Mouse (Mus musculus): ENCODE measurements around the gene Spi1. TPM values are rescaled to one million over a fixed set of nuclear protein-coding genes. Genes with fewer than 3 reads are reported as not detected.

The Spi1 gene
- total RNA-seq, 2 experiments from 2014 or later, result 5.9 to 8.8 TPM

- no peak for ATAC-seq (replicated peaks; ENCODE audit: low FRiP score, low TSS enrichment, poor library complexity, severe bottlenecking)
These were observed 70.7 kb downstream of the Spi1 start for GRCm38 (mm10) chr2:91152885-91153377.

- ATAC-seq (replicated peaks; ENCODE audit: low FRiP score, low TSS enrichment, poor library complexity, severe bottlenecking), result no peak
These were observed 71.9 kb downstream of the Spi1 start for GRCm38 (mm10) chr2:91154091-91154490.

- no peak for ATAC-seq (replicated peaks; ENCODE audit: low FRiP score, low TSS enrichment, poor library complexity, severe bottlenecking)
These were observed 75.0 kb downstream of the Spi1 start for GRCm38 (mm10) chr2:91157002-91157752.

- ATAC-seq (replicated peaks; ENCODE audit: low FRiP score, low TSS enrichment, poor library complexity, severe bottlenecking), result no peak
These were observed 78.4 kb downstream of the Spi1 start for GRCm38 (mm10) chr2:91160591-91160990.

GRCm38 (mm10) chr2:91162952-91163351 lies 80.8 kb downstream of the Spi1 start:
- no peak for ATAC-seq (replicated peaks; ENCODE audit: low FRiP score, low TSS enrichment, poor library complexity, severe bottlenecking)

- ATAC-seq (replicated peaks; ENCODE audit: low FRiP score, low TSS enrichment, poor library complexity, severe bottlenecking), result no peak
These were observed 81.3 kb downstream of the Spi1 start for GRCm38 (mm10) chr2:91163532-91163931.

GRCm38 (mm10) chr2:91164991-91165390 lies 82.8 kb downstream of the Spi1 start:
- peak; percentile 93 for ATAC-seq (replicated peaks; ENCODE audit: low FRiP score, low TSS enrichment, poor library complexity, severe bottlenecking)

Other genes starting within 250 kb of the Spi1 start
- 145 and 167 TPM in 2 replicates for gene Mtch2, start 235.2 kb upstream of the Spi1 start, total RNA-seq (2014; fragmentation: Nextera tagmentation)
- 159 and 166 TPM in 2 replicates for gene Mtch2, start 235.2 kb upstream of the Spi1 start, total RNA-seq (2017)
- not detected in 2 replicates for gene C1qtnf4, start 196.5 kb upstream of the Spi1 start, total RNA-seq (2014; fragmentation: Nextera tagmentation)
- not detected in 2 replicates for gene C1qtnf4, start 196.5 kb upstream of the Spi1 start, total RNA-seq (2017)
- 14.3 and 18.7 TPM in 2 replicates for gene Kbtbd4, start 177.7 kb upstream of the Spi1 start, total RNA-seq (2014; fragmentation: Nextera tagmentation)
- 28.6 and 32.0 TPM in 2 replicates for gene Kbtbd4, start 177.7 kb upstream of the Spi1 start, total RNA-seq (2017)
- gene Ndufs3, start 177.6 kb upstream of the Spi1 start, total RNA-seq (2014; fragmentation: Nextera tagmentation), result 200 and 247 TPM in 2 replicates
- gene Ndufs3, start 177.6 kb upstream of the Spi1 start, total RNA-seq (2017), result 96.1 and 109 TPM in 2 replicates
- gene Celf1, start 142.0 kb upstream of the Spi1 start, total RNA-seq (2014; fragmentation: Nextera tagmentation), result 82.1 and 92.9 TPM in 2 replicates
- gene Celf1, start 142.0 kb upstream of the Spi1 start, total RNA-seq (2017), result 57.9 and 75.2 TPM in 2 replicates
- not detected in 2 replicates for gene Rapsn, start 46.8 kb upstream of the Spi1 start, total RNA-seq (2014; fragmentation: Nextera tagmentation)
- gene Rapsn, start 46.8 kb upstream of the Spi1 start, total RNA-seq (2017), result 0.80 TPM in 1 of 2 replicates, not detected in the other
- 172 and 200 TPM in 2 replicates for gene Psmc3, start 28.4 kb upstream of the Spi1 start, total RNA-seq (2014; fragmentation: Nextera tagmentation)
- 297 and 355 TPM in 2 replicates for gene Psmc3, start 28.4 kb upstream of the Spi1 start, total RNA-seq (2017)
- 18.9 and 21.3 TPM in 2 replicates for gene Slc39a13, start 12.0 kb upstream of the Spi1 start, total RNA-seq (2014; fragmentation: Nextera tagmentation)
- gene Slc39a13, start 12.0 kb upstream of the Spi1 start, total RNA-seq (2017), result 6.4 and 10.6 TPM in 2 replicates
- not detected in 2 replicates for gene Mybpc3, start 35.8 kb downstream of the Spi1 start, total RNA-seq (2014; fragmentation: Nextera tagmentation)
- gene Mybpc3, start 35.8 kb downstream of the Spi1 start, total RNA-seq (2017), result 0.42 TPM in 1 of 2 replicates, not detected in the other
- 35.5 and 48.2 TPM in 2 replicates for gene Madd, start 101.4 kb downstream of the Spi1 start, total RNA-seq (2014; fragmentation: Nextera tagmentation)
- gene Madd, start 101.4 kb downstream of the Spi1 start, total RNA-seq (2017), result 21.9 and 26.1 TPM in 2 replicates
- 1.5 TPM in 1 of 2 replicates, not detected in the other for gene Nr1h3, start 120.4 kb downstream of the Spi1 start, total RNA-seq (2014; fragmentation: Nextera tagmentation)
- not detected in 2 replicates for gene Nr1h3, start 120.4 kb downstream of the Spi1 start, total RNA-seq (2017)
- 10.9 and 11.4 TPM in 2 replicates for gene Acp2, start 120.5 kb downstream of the Spi1 start, total RNA-seq (2014; fragmentation: Nextera tagmentation)
- gene Acp2, start 120.5 kb downstream of the Spi1 start, total RNA-seq (2017), result 8.8 and 21.9 TPM in 2 replicates
- gene Ddb2, start 154.6 kb downstream of the Spi1 start, total RNA-seq (2014; fragmentation: Nextera tagmentation), result 16.9 and 32.3 TPM in 2 replicates
- 7.8 and 10.3 TPM in 2 replicates for gene Ddb2, start 154.6 kb downstream of the Spi1 start, total RNA-seq (2017)
- gene Pacsin3, start 173.6 kb downstream of the Spi1 start, total RNA-seq (2014; fragmentation: Nextera tagmentation), result 0.25 TPM in 1 of 2 replicates, not detected in the other
- not detected in 2 replicates for gene Pacsin3, start 173.6 kb downstream of the Spi1 start, total RNA-seq (2017)
- gene Arfgap2, start 182.6 kb downstream of the Spi1 start, total RNA-seq (2014; fragmentation: Nextera tagmentation), result 49.6 and 63.7 TPM in 2 replicates
- gene Arfgap2, start 182.6 kb downstream of the Spi1 start, total RNA-seq (2017), result 30.9 and 37.1 TPM in 2 replicates